Mouse (Mus musculus) neutrophil, adult 83 days (primary cell): ENCODE data around the gene Mkln1. TPM values are rescaled to one million over a fixed set of nuclear protein-coding genes. Genes with fewer than 3 reads are reported as not detected.

Source experiments
- total RNA-seq, 2 experiments: library from RNA; stranded (reverse); gene quantifications; one replicate each; pipeline ENCODE4 v1.2.4; 2023

The Mkln1 gene
- 100 to 1,000 TPM; 114 TPM for total RNA-seq

GRCm38 (mm10) chr6:31398431-31399205 lies at the start of gene Mkln1:
TSS of gene Mkln1 (plus strand) at chr6:31398735.

GRCm38 (mm10) chr6:31563235-31564181 lies 165.0 kb downstream of the Mkln1 start, which contains the start of gene Podxl:
TSS of gene Podxl (minus strand) at chr6:31563981.

Other genes with a start within 250 kb of the Mkln1 start
- gene Podxl, start 165.2 kb downstream of the Mkln1 start, total RNA-seq, result not detected